Mouse (Mus musculus): ENCODE measurements at regions not wholly inside any gene's neighbourhood (a gene's known extent, or its start where the extent isn't known, plus 50 kb on each side); places are given as distances from the start of the nearest gene placed in this dataset.

- no peak overlapping the region for H3K9ac ChIP-seq (replicated peaks)
- H3K27ac ChIP-seq (ENCODE audit: low read depth) = no peak overlapping the region
- H3K27me3 ChIP-seq (ENCODE audit: insufficient read depth, low read length) = no peaks in the 10 kb centered on the region
- no peaks in the 10 kb centered on the region for H3K36me3 ChIP-seq (replicated peaks; ENCODE audit: insufficient read depth, low read length)
- H3K9me3 ChIP-seq (ENCODE audit: low read length) = no peaks in the 10 kb centered on the region
- H3K4me1 ChIP-seq (ENCODE audit: insufficient read depth) = no peaks in the 10 kb centered on the region
- ATAC-seq (no peak), DNase-seq (no peak)
- no peak overlapping the region for H3K4me3 ChIP-seq (ENCODE audit: low read depth, low read length)
- no peak overlapping the region for H3K4me2 ChIP-seq (ENCODE audit: low read depth, low read length)
- TF ChIP-seq EP300 (IDR thresholded peaks at IDR 0.05; ENCODE audit: low read depth) (no peak), CTCF (IDR thresholded peaks at IDR 0.05; ENCODE audit: low read depth) (no peak)
Measured at GRCm38 (mm10) chr3:155662280-155662679, 569.0 kb downstream of the Lrriq3 start.

- 76% methylated on average over 1 of the region's 1 CpGs for WGBS (ENCODE audit: insufficient replicate concordance)
- no peak for DNase-seq
- no peak overlapping the region for H3K9ac ChIP-seq (replicated peaks)
- TF ChIP-seq EP300 (IDR thresholded peaks at IDR 0.05; ENCODE audit: low read depth) (no peak), CTCF (IDR thresholded peaks at IDR 0.05; ENCODE audit: low read depth) (no peak)
- no peaks in the 10 kb centered on the region for H3K27me3 ChIP-seq (ENCODE audit: insufficient read depth, low read length)
- H3K9me3 ChIP-seq (ENCODE audit: low read length) = no peaks in the 10 kb centered on the region
- no peaks in the 10 kb centered on the region for H3K4me1 ChIP-seq (ENCODE audit: insufficient read depth)
- H3K4me3 ChIP-seq (ENCODE audit: low read depth, low read length) = no peak overlapping the region
- H3K27ac ChIP-seq (ENCODE audit: low read depth) = no peak overlapping the region
- H3K4me2 ChIP-seq (ENCODE audit: low read depth, low read length) = no peak overlapping the region
- no peak for ATAC-seq
- H3K36me3 ChIP-seq (replicated peaks; ENCODE audit: insufficient read depth, low read length) = no peaks in the 10 kb centered on the region
Measured at GRCm38 (mm10) chr3:155672558-155672957, 579.3 kb downstream of the Lrriq3 start.

GRCm38 (mm10) chr3:155680200-155680599 is 587.0 kb downstream of the Lrriq3 start:
- 68% methylated on average over 4 of the region's 4 CpGs for WGBS (ENCODE audit: insufficient replicate concordance)
- H3K9ac ChIP-seq (replicated peaks) = no peak overlapping the region
- H3K4me2 ChIP-seq (ENCODE audit: low read depth, low read length) = no peak overlapping the region
- H3K36me3 ChIP-seq (replicated peaks; ENCODE audit: insufficient read depth, low read length) = no peaks in the 10 kb centered on the region
- ATAC-seq (no peak), DNase-seq (no peak)
- H3K4me1 ChIP-seq (ENCODE audit: insufficient read depth) = no peaks in the 10 kb centered on the region
- no peaks in the 10 kb centered on the region for H3K9me3 ChIP-seq (ENCODE audit: low read length)
- H3K4me3 ChIP-seq (ENCODE audit: low read depth, low read length) = no peak overlapping the region
- no peaks in the 10 kb centered on the region for H3K27me3 ChIP-seq (ENCODE audit: insufficient read depth, low read length)
- TF ChIP-seq CTCF (IDR thresholded peaks at IDR 0.05; ENCODE audit: low read depth) (no peak), EP300 (IDR thresholded peaks at IDR 0.05; ENCODE audit: low read depth) (no peak)
- H3K27ac ChIP-seq (ENCODE audit: low read depth) = no peak overlapping the region

GRCm38 (mm10) chr3:155682921-155683813 is 589.9 kb downstream of the Lrriq3 start:
- H3K27me3 ChIP-seq (ENCODE audit: insufficient read depth, low read length) = no peaks in the 10 kb centered on the region
- H3K4me1 ChIP-seq (ENCODE audit: insufficient read depth) = no peaks in the 10 kb centered on the region
- TF ChIP-seq EP300 (IDR thresholded peaks at IDR 0.05; ENCODE audit: low read depth) (no peak), CTCF (IDR thresholded peaks at IDR 0.05; ENCODE audit: low read depth) (no peak)
- ATAC-seq (no peak), DNase-seq (no peak)
- H3K9ac ChIP-seq (replicated peaks) = no peak overlapping the region
- whole genome bisulfite sequencing (ENCODE audit: insufficient replicate concordance) = 73% methylated on average over 8 of the region's 8 CpGs
- H3K9me3 ChIP-seq (ENCODE audit: low read length) = no peaks in the 10 kb centered on the region
- no peak overlapping the region for H3K27ac ChIP-seq (ENCODE audit: low read depth)
- no peak overlapping the region for H3K4me3 ChIP-seq (ENCODE audit: low read depth, low read length)
- no peak overlapping the region for H3K4me2 ChIP-seq (ENCODE audit: low read depth, low read length)
- no peaks in the 10 kb centered on the region for H3K36me3 ChIP-seq (replicated peaks; ENCODE audit: insufficient read depth, low read length)

- Histone ChIP-seq H3K4me3 (ENCODE audit: low read depth, low read length) (no peak overlapping the region), H3K9me3 (ENCODE audit: low read length) (no peaks in the 10 kb centered on the region), H3K27me3 (ENCODE audit: insufficient read depth, low read length) (no peaks in the 10 kb centered on the region), H3K27ac (ENCODE audit: low read depth) (no peak overlapping the region), H3K9ac (replicated peaks) (no peak overlapping the region), H3K4me1 (ENCODE audit: insufficient read depth) (no peaks in the 10 kb centered on the region), H3K4me2 (ENCODE audit: low read depth, low read length) (no peak overlapping the region), H3K36me3 (replicated peaks; ENCODE audit: insufficient read depth, low read length) (no peaks in the 10 kb centered on the region)
- no peak for DNase-seq
- 72% methylated on average over 5 of the region's 5 CpGs for WGBS (ENCODE audit: insufficient replicate concordance)
- no peak for ATAC-seq
- no peak for TF ChIP-seq CTCF (IDR thresholded peaks at IDR 0.05; ENCODE audit: low read depth)
Measured at GRCm38 (mm10) chr3:155688358-155688757, 595.1 kb downstream of the Lrriq3 start.

- H3K4me3 ChIP-seq (ENCODE audit: low read depth, low read length) = no peak overlapping the region
- H3K27me3 ChIP-seq (ENCODE audit: insufficient read depth, low read length) = no peaks in the 10 kb centered on the region
- H3K4me2 ChIP-seq (ENCODE audit: low read depth, low read length) = no peak overlapping the region
- DNase-seq (no peak), ATAC-seq (no peak)
- H3K9ac ChIP-seq (replicated peaks) = no peak overlapping the region
- no peaks in the 10 kb centered on the region for H3K36me3 ChIP-seq (replicated peaks; ENCODE audit: insufficient read depth, low read length)
- H3K4me1 ChIP-seq (ENCODE audit: insufficient read depth) = no peaks in the 10 kb centered on the region
- 0 out of 2 replicates have a peak, but pooled peaks cover 2% of the 10 kb centered on the region for H3K9me3 ChIP-seq (ENCODE audit: low read length)
- 74% methylated on average over 5 of the region's 5 CpGs for WGBS (ENCODE audit: insufficient replicate concordance)
- TF ChIP-seq EP300 (IDR thresholded peaks at IDR 0.05; ENCODE audit: low read depth) (no peak), CTCF (IDR thresholded peaks at IDR 0.05; ENCODE audit: low read depth) (no peak)
- no peak overlapping the region for H3K27ac ChIP-seq (ENCODE audit: low read depth)
Measured at GRCm38 (mm10) chr3:155723011-155723510, 629.8 kb downstream of the Lrriq3 start.

Measured in liver, postnatal 0 days (tissue).